Mouse (Mus musculus): ENCODE data around the gene Hyou1. TPM values are rescaled to one million over a fixed set of nuclear protein-coding genes. Genes with fewer than 3 reads are reported as not detected.
A peak's percentile ranks its signal among the peaks of the same experiment; 100 is the strongest.
"Not testable (repeated sequence)": the region's sequence is repeated elsewhere in the genome, so short reads cannot be mapped to it uniquely, and the experiment has no call there.

Hyou1 gene
- polyA plus RNA-seq, 1 experiment from 2014 or later, result 32.5 TPM

- Histone ChIP-seq H3K9me3 (no peaks in the 10 kb centered on the region), H3K9ac (no peak overlapping the region), H3K4me1 (no peaks in the 10 kb centered on the region), H3K36me3 (peaks cover 51% of the 10 kb centered on the region), H3K4me3 (no peak overlapping the region), H3K27ac (no peak overlapping the region), H3K4me2 (no peak overlapping the region), H3K27me3 (no peaks in the 10 kb centered on the region)
- ATAC-seq (ENCODE audit: insufficient number of reproducible peaks, low FRiP score, low TSS enrichment, low read depth), result no peak
- 44% methylated on average over 4 of the region's 4 CpGs for WGBS
Observed at GRCm38 (mm10) chr9:44391466-44391865, 12.2 kb downstream of the Hyou1 start.

GRCm38 (mm10) chr9:44396684-44397411 lies 17.6 kb downstream of the Hyou1 start, which contains the start of gene Slc37a4:
Gene Slc37a4 (plus strand): TSS chr9:44396852.
- peak within 1 kb of the TSS; percentile 66 for H3K4me3 ChIP-seq
- H3K9ac ChIP-seq, result peak within 1 kb of the TSS; percentile 75
- no peaks in the 10 kb centered on the region for H3K9me3 ChIP-seq
- H3K4me2 ChIP-seq, result peak within 1 kb of the TSS; percentile 94
- peaks cover 31% of the 10 kb centered on the region for H3K36me3 ChIP-seq
- peak; percentile 97 for ATAC-seq (ENCODE audit: insufficient number of reproducible peaks, low FRiP score, low TSS enrichment, low read depth)
- peak within 1 kb of the TSS; percentile 81 for H3K27ac ChIP-seq
- H3K27me3 ChIP-seq, result 0 out of 2 replicates have a peak, but pooled peaks cover 3% of the 10 kb centered on the region
- peaks cover 21% of the 10 kb centered on the region; the same call in 1 of the 2 replicates for H3K4me1 ChIP-seq
- WGBS, result under 1% methylated on average over 43 of the region's 43 CpGs

- peaks cover 21% of the 10 kb centered on the region; the same call in 1 of the 2 replicates for H3K4me1 ChIP-seq
- H3K9ac ChIP-seq, result no peak overlapping the region
- WGBS, result 15% methylated on average over 4 of the region's 4 CpGs
- no peak overlapping the region for H3K4me3 ChIP-seq
- no peak overlapping the region for H3K27ac ChIP-seq
- no peaks in the 10 kb centered on the region for H3K9me3 ChIP-seq
- H3K4me2 ChIP-seq, result peak overlapping the region; percentile 94
- H3K27me3 ChIP-seq, result 0 out of 2 replicates have a peak, but pooled peaks cover 3% of the 10 kb centered on the region
- no peak for ATAC-seq (ENCODE audit: insufficient number of reproducible peaks, low FRiP score, low TSS enrichment, low read depth)
- peaks cover 40% of the 10 kb centered on the region for H3K36me3 ChIP-seq
Observed at GRCm38 (mm10) chr9:44398087-44398486, 18.8 kb downstream of the Hyou1 start.

GRCm38 (mm10) chr9:44398551-44398950 lies 19.3 kb downstream of the Hyou1 start:
- Histone ChIP-seq H3K27ac (no peak overlapping the region), H3K36me3 (peaks cover 44% of the 10 kb centered on the region), H3K4me3 (no peak overlapping the region), H3K27me3 (0 out of 2 replicates have a peak, but pooled peaks cover 3% of the 10 kb centered on the region), H3K9me3 (no peaks in the 10 kb centered on the region), H3K9ac (no peak overlapping the region), H3K4me2 (no peak overlapping the region), H3K4me1 (peaks cover 21% of the 10 kb centered on the region; the same call in 1 of the 2 replicates)
- no peak for ATAC-seq (ENCODE audit: insufficient number of reproducible peaks, low FRiP score, low TSS enrichment, low read depth)
- WGBS, result 86% methylated on average over 9 of the region's 9 CpGs

GRCm38 (mm10) chr9:44399114-44399794 lies 20.0 kb downstream of the Hyou1 start:
- Histone ChIP-seq H3K4me3 (no peak overlapping the region), H3K36me3 (peaks cover 51% of the 10 kb centered on the region), H3K27me3 (0 out of 2 replicates have a peak, but pooled peaks cover 3% of the 10 kb centered on the region), H3K4me1 (peaks cover 21% of the 10 kb centered on the region; the same call in 1 of the 2 replicates), H3K27ac (no peak overlapping the region), H3K9me3 (no peaks in the 10 kb centered on the region), H3K9ac (no peak overlapping the region), H3K4me2 (no peak overlapping the region)
- ATAC-seq (ENCODE audit: insufficient number of reproducible peaks, low FRiP score, low TSS enrichment, low read depth), result no peak
- 84% methylated on average over 13 of the region's 13 CpGs for WGBS

- H3K9ac ChIP-seq, result no peak overlapping the region
- H3K36me3 ChIP-seq, result peaks cover 56% of the 10 kb centered on the region
- H3K4me1 ChIP-seq, result peaks cover 21% of the 10 kb centered on the region; the same call in 1 of the 2 replicates
- ATAC-seq (ENCODE audit: insufficient number of reproducible peaks, low FRiP score, low TSS enrichment, low read depth), result no peak
- H3K27me3 ChIP-seq, result 0 out of 2 replicates have a peak, but pooled peaks cover 3% of the 10 kb centered on the region
- WGBS, result 89% methylated on average over 6 of the region's 6 CpGs
- no peak overlapping the region for H3K4me2 ChIP-seq
- no peaks in the 10 kb centered on the region for H3K9me3 ChIP-seq
- no peak overlapping the region for H3K27ac ChIP-seq
- H3K4me3 ChIP-seq, result no peak overlapping the region
Observed at GRCm38 (mm10) chr9:44399795-44400114, 20.5 kb downstream of the Hyou1 start.

- H3K27me3 ChIP-seq, result 0 out of 2 replicates have a peak, but pooled peaks cover 3% of the 10 kb centered on the region
- H3K9me3 ChIP-seq, result no peaks in the 10 kb centered on the region
- ATAC-seq (ENCODE audit: insufficient number of reproducible peaks, low FRiP score, low TSS enrichment, low read depth), result no peak
- H3K4me3 ChIP-seq, result no peak overlapping the region
- WGBS, result 89% methylated on average over 4 of the region's 4 CpGs
- peaks cover 24% of the 10 kb centered on the region; the same call in 1 of the 2 replicates for H3K4me1 ChIP-seq
- peaks cover 67% of the 10 kb centered on the region for H3K36me3 ChIP-seq
- H3K27ac ChIP-seq, result no peak overlapping the region
- no peak overlapping the region for H3K4me2 ChIP-seq
- H3K9ac ChIP-seq, result no peak overlapping the region
Observed at GRCm38 (mm10) chr9:44401081-44401480, 21.8 kb downstream of the Hyou1 start.

GRCm38 (mm10) chr9:44405011-44405410 lies 25.7 kb downstream of the Hyou1 start:
- Histone ChIP-seq H3K9ac (no peak overlapping the region), H3K4me3 (no peak overlapping the region), H3K4me2 (no peak overlapping the region), H3K9me3 (no peaks in the 10 kb centered on the region), H3K27ac (no peak overlapping the region), H3K36me3 (peaks cover 69% of the 10 kb centered on the region), H3K4me1 (peaks cover 10% of the 10 kb centered on the region; the same call in 1 of the 2 replicates), H3K27me3 (no peaks in the 10 kb centered on the region)
- WGBS, result 83% methylated on average over 3 of the region's 3 CpGs
- no peak for ATAC-seq (ENCODE audit: insufficient number of reproducible peaks, low FRiP score, low TSS enrichment, low read depth)

- peak within 1 kb of the TSS; percentile 87 for H3K4me3 ChIP-seq
- no peaks in the 10 kb centered on the region for H3K9me3 ChIP-seq
- WGBS, result under 1% methylated on average over 51 of the region's 51 CpGs
- H3K27ac ChIP-seq, result peak within 1 kb of the TSS; percentile 97
- peak within 1 kb of the TSS; percentile 62 for H3K4me2 ChIP-seq
- H3K27me3 ChIP-seq, result no peaks in the 10 kb centered on the region
- H3K9ac ChIP-seq, result peak within 1 kb of the TSS; percentile 87
- ATAC-seq (ENCODE audit: insufficient number of reproducible peaks, low FRiP score, low TSS enrichment, low read depth), result peak; percentile 97
- peaks cover 10% of the 10 kb centered on the region; the same call in 1 of the 2 replicates for H3K4me1 ChIP-seq
- peaks cover 70% of the 10 kb centered on the region for H3K36me3 ChIP-seq
Observed at GRCm38 (mm10) chr9:44406906-44407751, 27.8 kb downstream of the Hyou1 start, which contains the start of the genes Rps25 and Trappc4. Gene Rps25 (plus strand): TSS chr9:44407139. Gene Trappc4 (minus strand): TSS chr9:44407600.

- Histone ChIP-seq H3K27ac (peak overlapping the region; percentile 97), H3K4me3 (peak overlapping the region; percentile 87), H3K4me1 (peaks cover 10% of the 10 kb centered on the region; the same call in 1 of the 2 replicates), H3K9ac (peak overlapping the region; percentile 87), H3K9me3 (no peaks in the 10 kb centered on the region), H3K36me3 (peaks cover 70% of the 10 kb centered on the region), H3K27me3 (no peaks in the 10 kb centered on the region), H3K4me2 (peak overlapping the region; percentile 62)
- ATAC-seq (ENCODE audit: insufficient number of reproducible peaks, low FRiP score, low TSS enrichment, low read depth), result peak; percentile 18
- under 1% methylated on average over 24 of the region's 24 CpGs for WGBS
Observed at GRCm38 (mm10) chr9:44407752-44408097, 28.4 kb downstream of the Hyou1 start.

GRCm38 (mm10) chr9:44408693-44409092 lies 29.4 kb downstream of the Hyou1 start:
- Histone ChIP-seq H3K4me1 (peaks cover 10% of the 10 kb centered on the region; the same call in 1 of the 2 replicates), H3K4me2 (peak overlapping the region; percentile 62), H3K36me3 (peaks cover 70% of the 10 kb centered on the region), H3K4me3 (peak overlapping the region; percentile 87)
- WGBS, result 77% methylated on average over 9 of the region's 9 CpGs
- not testable (repeated sequence) for H3K9ac ChIP-seq; H3K27me3 ChIP-seq; H3K9me3 ChIP-seq; ATAC-seq (ENCODE audit: insufficient number of reproducible peaks, low FRiP score, low TSS enrichment, low read depth); H3K27ac ChIP-seq
